Mouse (Mus musculus) sigmoid colon, adult 10 weeks (tissue): Measurements from ENCODE around the gene Pde3b. TPM values are rescaled to one million over a fixed set of nuclear protein-coding genes. Genes with fewer than 3 reads are reported as not detected.

Experiments
- polyA plus RNA-seq: library from polyadenylated mRNA; stranded (reverse); fragments of 350-450 nt; fragmentation: Illumina TruSeq; extraction: RNeasy Lipid Tissue Mini Kit (QIAGEN cat#74804); gene quantifications from one replicate; pipeline ENCODE4 v1.2.3, GENCODE M21; 2014; ENCODE audit warnings: low read depth, low replicate concordance

Gene Pde3b
- polyA plus RNA-seq: 25.1 TPM

DNA sequence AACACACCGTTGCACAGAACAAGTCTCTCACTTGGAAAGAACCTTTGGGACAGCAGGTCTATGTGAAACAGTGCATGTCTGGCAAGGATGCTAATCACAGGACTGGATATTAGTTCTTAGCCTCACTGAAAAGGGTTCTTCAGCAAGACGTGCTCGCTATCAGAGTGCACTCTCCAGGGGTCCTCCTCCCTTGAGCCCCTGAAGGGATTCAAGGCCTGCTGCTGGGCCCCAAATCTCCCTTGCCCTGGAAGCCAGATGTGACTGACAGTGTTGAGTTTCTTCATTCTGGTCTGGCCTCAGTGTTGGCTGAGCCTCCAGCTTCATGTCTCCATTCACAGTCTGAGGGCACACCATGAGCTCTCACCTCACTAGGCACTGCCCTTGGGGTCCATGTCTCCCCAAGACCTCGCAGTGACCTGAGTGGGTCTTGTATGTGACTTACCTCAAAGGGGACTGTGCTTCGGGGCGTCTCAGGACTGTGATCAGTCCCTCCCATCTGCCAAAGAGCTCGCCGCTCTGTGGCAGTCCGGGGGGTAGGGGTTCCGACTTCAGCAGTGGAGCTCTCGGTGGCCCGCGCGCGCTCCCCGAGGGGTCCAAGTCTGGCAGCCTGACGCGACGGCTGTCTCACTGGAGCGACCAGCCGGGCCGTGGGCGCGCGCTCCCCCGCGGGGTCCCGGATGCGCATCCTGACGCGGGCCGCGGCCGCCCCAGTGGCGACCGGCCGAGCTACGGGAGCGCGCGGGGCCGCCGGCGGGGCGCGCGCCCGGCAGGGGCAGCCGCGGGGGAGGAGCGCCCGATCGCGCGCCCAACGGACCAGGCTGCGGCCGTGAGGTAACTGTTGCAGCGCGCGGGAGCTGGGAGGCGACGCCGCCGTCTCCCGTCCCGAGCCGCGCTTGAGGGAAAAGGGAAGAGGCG is at the start of gene Pde3b:
TSS of gene Pde3b (plus strand) at position 861 of the 915 bp plus-strand sequence.

DNA sequence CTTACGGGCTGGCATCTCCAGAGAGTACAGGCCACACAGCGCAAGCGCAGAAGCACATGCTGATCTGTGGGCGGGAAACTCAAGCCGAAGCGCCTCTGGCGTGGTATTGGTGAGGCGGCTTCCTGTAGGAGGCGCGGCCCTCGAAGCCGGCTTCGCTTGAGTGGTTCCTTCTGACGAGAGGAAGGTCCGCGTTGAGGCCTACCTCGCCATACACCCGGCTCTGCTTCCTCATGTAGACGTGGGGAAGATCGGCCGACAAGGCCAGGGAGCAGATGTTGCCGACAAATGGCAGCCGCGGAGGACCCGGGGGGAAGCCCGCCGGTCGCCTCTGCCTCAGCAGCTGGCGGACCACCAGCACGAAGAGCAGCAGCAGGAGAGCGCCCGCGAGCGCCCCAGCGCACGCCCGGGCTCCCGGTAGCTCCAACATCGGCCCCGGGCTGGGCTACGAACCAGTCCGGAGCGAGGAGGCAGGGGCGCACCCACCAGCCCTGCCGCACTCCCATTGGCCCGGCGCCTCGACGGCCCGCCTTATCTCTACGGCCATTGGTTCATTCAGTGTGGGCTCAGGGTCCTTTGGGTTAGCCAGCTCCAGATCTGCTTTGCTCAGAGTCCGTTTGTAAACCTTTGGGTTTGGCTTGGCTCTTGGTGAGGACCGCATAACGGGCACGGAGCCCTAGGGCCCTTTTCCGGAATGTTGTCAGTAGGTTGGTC is 147.6 kb downstream of the Pde3b start, which contains the start of gene Cyp2r1:
TSS of gene Cyp2r1 (minus strand) at position 442 of the 711 bp plus-strand sequence.

Other genes starting within 250 kb of the Pde3b start
- gene Copb1, start 160.6 kb upstream of the Pde3b start, polyA plus RNA-seq: 323 TPM
- 352 TPM for gene Psma1, start 139.2 kb upstream of the Pde3b start, polyA plus RNA-seq
- 13.3 TPM for gene Cyp2r1, start 147.7 kb downstream of the Pde3b start, polyA plus RNA-seq
- not detected for gene Calca, start 221.1 kb downstream of the Pde3b start, polyA plus RNA-seq